Mouse (Mus musculus): ENCODE data around the gene Itgb6. TPM values are rescaled to one million over a fixed set of nuclear protein-coding genes. Genes with fewer than 3 reads are reported as not detected.

The Itgb6 gene
- total RNA-seq (2021), result under 1 TPM; 0.18 to 0.21 TPM
- long read RNA-seq, experiment 1, result 0 reads
- long read RNA-seq, experiment 2, result 0 reads

DNA sequence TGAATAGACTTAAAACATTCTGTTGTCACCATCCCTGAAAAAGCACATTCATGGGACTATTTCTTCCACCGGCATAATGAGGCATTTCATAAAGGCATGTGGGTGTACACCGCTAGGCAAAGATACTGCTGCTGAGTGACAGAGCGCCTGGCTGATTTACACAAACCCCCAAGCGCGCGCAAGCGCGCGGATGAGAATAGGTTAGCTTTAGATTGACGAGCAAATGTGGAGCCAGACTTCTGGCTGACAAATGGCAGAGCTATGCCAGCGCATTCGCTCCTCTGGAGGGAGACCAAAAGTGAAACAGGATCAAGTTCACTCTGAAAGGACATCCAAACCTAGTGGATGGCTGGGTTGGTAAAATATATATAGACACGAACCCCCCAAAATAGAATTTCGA is at the start of gene Itgb6:
Itgb6 (minus strand) TSS at position 130 of the 400 bp plus-strand sequence.
- peak; percentile 69 to 74 for DNase-seq (ENCODE audit: low spot score in 2 of 2)
- intact Hi-C loops (cut with DNase I), result loop anchor here (5.0 kb wide), 2 partner anchors 680 to 730 kb away; no protein-coding TSS in a partner anchor

DNA sequence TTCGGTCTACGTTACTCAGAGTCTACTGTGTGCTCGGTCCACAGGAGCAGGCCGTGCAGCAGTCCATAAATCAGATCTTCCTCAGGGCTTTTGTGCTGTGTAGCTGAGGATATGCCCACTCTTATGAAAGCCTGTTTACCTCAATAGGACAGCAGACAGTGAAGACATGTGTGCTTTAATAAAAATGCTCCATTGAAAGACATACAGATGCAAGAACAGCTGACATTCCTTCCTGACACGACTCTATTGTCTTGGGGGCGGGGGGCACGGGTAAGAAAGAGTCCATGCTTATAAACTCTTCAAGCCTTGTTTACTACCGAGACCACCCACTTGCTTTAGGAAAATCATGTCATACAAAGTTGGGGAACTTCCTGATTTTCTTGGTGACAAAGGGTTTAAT is 44.0 kb upstream of the Itgb6 start:
- intact Hi-C loops (cut with DNase I), result no loop called here
- DNase-seq (ENCODE audit: low spot score in 2 of 2), result no peak

DNA sequence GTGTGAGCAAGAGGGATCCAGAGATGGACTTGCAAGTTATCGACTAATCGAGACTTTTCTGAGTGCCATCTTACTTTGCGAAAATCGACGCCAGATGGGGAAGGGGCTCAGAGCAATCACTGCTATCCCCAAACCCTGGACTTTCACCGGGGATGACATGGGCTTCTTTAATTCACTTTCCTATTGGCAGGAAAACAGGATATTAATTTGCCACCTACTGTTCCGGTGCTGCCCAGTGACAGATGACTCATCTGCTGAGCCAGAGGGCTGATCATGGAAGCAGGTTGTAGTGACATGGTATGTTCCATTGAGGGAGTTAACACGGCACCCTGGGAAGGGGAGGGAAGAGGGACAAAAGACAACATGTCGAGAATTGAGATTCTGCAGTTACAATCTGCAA is 33.8 kb upstream of the Itgb6 start:
- intact Hi-C loops (cut with DNase I), result no loop called here
- no peak for DNase-seq (ENCODE audit: low spot score in 2 of 2)

DNA sequence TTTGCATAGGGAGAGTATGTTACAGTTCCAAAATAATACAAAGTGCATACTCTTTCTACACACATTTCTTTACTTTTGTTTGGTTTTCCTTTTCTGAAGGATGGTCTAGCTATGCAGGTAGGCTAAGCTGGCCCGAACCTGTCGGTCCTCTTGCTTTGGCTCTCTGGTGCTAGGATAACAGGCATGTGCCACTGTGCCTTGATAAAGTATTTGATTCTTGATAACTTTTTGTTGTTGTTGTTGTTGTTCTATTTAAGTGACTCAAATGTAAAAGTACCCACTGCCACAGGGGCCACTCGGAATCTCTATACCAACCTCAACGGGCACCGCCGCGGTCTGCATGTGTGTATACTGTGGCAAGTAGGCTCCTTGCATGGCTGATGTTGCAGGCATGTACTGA is 32.7 kb upstream of the Itgb6 start:
- intact Hi-C loops (cut with DNase I), result no loop called here
- DNase-seq (ENCODE audit: low spot score in 2 of 2), result no peak

DNA sequence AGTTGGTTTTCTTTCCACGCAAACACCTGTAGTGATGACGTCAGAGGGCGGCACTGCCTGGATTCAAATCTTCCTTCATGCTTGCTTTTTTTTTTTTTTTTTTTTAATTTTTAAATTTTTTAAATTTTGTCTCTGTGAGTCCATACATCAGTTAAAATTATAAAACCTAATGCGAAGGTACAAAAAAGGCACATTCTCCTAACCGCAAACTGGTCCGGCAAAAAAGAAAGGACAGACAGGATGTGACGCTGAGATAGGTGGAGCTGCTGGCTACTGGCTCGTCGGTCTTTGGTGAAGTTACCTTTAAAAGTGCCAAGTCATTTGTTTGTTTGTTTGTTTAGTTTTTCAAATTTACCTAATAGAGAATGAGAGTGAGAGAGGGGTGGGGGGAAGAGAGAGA is 28.8 kb upstream of the Itgb6 start:
- DNase-seq (ENCODE audit: low spot score in 2 of 2), result no peak
- intact Hi-C loops (cut with DNase I), result no loop called here

DNA sequence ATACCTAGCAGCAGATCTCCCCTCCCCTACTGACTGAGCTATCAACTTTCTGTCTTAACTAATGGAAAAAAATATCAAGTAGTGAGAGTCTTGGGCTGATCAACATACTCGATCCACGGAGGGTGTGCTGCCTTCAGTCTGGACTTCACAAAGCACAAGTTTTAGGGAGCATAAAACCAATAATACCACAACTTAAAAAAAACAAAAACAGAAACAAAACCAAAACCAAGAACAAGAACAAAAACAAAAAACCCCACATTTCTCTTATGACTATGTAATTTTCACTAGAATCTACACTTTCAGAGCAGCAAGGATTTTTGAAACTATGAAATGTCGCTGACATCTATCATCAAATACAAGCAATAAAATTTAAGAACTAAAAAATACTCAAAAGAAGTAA is 28.1 kb upstream of the Itgb6 start:
- intact Hi-C loops (cut with DNase I), result no loop called here
- no peak for DNase-seq (ENCODE audit: low spot score in 2 of 2)

DNA sequence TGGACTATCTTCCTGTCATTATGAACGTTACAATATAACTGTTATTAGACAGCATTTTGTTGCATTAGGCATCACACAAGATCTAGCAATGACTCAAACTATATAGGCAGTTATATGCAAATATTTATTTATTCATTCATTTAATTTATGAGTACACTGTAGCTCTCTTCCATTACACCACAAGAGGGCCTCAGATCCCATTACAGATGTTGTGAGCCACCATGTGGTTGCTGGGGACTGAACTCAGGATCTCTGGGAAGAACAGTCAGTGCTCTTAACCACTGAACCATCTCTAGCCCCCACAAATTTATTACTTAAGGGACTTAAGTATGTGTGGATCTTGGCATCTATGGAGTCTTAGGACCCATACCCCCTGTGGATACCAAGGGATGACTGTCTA is 26.1 kb upstream of the Itgb6 start:
- intact Hi-C loops (cut with DNase I), result no loop called here
- no peak for DNase-seq (ENCODE audit: low spot score in 2 of 2)

DNA sequence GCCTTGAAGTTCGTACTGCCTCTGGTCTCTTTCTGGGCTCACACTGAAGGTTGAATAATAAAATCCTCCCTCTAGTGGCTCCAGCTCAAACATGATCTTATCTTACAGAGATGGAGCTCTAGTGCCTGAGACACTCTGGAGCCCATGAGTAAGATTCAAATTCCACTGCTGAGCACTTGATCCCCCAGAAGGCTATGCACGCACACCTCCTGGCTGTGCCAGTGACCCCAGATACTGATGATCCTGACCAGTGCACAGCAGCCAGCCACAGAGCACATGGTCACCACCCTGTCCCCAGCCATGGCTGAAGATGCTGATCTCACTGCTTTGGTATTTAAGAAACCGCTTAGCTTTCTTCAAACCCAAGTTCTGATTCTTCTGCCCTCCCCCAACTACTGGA is 25.1 kb upstream of the Itgb6 start:
- intact Hi-C loops (cut with DNase I), result no loop called here
- no peak for DNase-seq (ENCODE audit: low spot score in 2 of 2)

DNA sequence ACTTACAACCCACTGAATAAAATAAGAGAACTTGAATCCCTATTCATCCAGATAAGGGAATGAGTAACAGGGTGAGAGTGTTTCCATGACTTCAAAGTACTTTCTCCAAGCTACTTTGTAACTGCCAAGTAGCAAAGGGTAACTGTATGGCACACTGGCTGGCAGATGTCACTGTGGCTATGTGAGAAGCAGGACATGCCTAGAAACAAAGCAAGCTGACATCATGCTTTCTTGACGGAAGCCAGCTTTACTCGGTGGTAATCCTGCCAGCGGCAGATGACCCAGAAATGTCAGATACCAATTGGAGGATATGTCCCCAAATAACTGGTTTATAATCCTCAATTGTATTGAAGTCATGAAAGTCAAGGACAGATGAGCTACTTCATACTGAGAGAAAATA is 22.2 kb upstream of the Itgb6 start:
- intact Hi-C loops (cut with DNase I), result no loop called here
- no peak for DNase-seq (ENCODE audit: low spot score in 2 of 2)

DNA sequence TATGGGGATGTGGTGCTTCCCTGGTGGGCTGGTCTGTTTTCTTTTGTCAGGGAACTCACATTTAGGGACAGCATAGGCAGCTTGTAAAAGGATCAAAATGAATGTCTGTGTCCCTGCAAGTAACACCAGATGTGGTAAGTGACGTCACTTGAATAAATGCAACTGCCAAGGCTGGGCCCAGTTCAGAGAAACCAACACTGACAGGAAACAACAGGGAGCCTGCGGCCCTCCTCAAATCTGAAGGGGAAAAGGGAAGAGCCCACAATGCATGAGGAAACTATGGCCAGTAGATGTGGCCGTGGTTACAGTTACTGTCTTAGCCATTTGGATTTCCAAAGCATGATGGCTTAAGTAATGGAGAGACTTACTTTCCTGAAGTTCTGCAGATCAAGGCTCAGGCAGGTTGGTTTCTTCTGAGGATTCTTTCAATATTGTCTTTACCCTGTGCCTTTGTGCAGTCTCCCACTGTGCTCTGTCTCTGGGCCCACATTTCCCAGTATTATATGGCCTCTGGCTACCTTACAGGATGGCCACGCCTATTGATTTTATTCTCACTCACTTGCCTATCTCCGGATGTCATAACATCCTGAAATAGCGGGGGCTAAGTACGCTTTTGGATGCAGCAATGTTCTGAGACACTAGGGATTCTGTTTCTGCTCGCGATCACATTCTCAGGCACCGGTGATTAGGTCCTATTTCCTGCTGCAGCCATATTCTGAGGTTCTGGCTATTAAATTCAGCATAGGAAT is 17.1 kb upstream of the Itgb6 start:
- intact Hi-C loops (cut with DNase I), result no loop called here
- no peak for DNase-seq (ENCODE audit: low spot score in 2 of 2)

DNA sequence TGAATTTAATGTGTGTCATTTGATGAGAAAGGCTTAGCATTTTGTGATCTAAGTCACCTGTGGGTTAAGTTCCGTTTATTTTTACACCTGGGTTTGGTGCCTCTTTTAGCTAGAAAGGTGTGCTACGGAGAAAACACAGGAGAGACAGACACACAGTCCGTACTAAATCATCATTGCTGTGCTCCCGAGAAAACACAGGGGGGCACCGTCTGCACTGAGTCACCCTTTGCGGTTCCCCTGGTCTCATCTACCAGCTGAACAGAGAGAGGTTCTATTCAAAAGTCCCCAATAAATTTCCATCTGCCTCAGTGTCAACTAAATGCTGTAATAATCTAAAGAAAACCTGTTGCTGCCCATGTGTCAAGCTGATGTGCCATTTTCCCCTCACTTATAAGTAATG is 8.5 kb upstream of the Itgb6 start:
- intact Hi-C loops (cut with DNase I), result no loop called here
- no peak for DNase-seq (ENCODE audit: low spot score in 2 of 2)

DNA sequence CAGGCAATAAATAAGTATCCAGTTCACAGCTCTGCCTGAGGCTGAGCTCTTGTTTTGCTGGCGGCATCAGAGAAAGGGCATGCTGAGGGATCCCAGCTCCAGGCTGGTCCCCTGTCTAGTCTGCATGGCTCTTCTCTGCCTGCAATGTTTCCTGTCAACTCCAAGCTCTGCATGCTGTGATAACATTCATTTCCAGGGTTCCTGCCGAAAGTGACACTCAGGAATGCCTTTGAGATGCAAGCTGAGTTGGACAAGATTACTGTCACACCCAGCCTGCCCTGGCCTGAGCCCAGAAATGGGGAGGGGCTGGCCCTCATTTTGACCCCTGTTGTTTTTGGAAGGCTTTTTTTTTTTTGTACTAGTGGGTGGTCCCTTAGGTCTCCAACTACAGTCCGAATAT is 7.6 kb upstream of the Itgb6 start:
- intact Hi-C loops (cut with DNase I), result no loop called here
- DNase-seq (ENCODE audit: low spot score in 2 of 2), result no peak

DNA sequence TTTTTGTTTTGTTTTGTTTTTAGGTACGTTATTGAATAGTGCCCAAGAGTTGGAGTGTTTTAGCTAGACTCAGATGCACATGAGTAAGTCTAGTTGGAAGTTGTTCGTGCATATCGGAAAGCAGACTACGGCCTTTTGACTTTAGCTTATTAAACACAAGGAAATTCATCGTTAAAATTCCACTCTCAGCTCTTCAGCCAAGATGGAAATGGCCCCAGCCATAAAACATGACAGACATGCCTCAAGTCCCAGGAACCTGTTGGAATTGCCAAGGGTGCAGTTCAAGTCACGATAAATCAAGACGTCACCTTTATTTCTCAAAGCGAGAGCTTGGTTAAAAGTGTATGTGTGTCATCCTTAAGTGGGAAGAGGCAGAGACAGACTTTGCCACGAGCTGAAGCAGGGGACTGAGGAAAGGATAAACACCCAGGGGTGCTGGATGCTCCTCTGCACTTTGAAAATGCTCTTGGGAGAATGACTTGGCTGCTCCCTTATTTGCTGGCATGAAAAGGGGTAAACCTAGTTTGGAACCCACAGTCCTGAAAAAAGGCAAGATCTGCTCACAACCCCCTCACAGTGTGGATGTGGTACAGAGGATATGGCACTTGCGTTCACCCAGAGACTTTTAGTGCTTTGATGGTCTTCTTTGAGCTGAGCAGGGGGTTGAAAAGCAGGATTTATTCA is 6.6 kb upstream of the Itgb6 start:
- intact Hi-C loops (cut with DNase I), result no loop called here
- no peak for DNase-seq (ENCODE audit: low spot score in 2 of 2)

DNA sequence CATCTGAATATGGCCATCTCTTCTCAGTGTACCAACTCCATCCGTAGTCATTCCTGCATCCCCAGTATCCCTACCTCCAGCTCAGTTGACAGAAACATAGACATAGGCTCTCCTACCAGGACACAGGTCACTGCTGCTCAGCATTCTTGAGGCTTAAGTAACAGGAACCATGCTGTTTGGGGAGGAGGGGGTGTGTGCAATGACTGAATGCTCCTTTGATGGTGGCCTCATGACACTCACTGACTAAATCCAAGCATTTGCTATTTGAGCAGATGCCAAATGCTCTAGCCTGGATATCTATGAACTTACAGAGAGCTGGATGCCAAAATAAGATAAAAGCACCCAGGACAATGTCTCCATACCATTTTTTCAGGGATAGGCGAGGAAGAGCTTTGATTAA is 2.2 kb upstream of the Itgb6 start:
- DNase-seq (ENCODE audit: low spot score in 2 of 2), result no peak
- intact Hi-C loops (cut with DNase I), result loop anchor here (5.0 kb wide), 2 partner anchors 678 to 728 kb away; no protein-coding TSS in a partner anchor

DNA sequence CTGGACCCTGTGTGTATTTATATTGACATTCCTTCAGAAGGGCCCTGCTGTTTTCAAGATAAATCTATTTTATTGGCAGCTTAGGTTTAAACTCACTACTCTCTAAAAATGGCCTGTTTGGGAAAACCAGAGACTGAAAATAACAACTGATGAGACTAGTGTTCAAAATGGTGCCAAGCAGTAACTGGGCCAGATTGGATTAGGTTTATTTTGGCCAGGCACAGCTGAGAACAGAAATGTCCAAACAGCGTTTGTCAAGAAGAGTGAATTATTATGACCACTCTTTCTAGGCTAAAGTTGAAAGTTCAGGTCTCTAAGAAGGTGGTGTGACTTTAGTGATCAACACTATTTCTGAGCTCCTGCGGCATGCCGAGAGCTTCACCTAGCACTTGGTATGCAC is 524 bp upstream of the Itgb6 start:
- intact Hi-C loops (cut with DNase I), result loop anchor here (5.0 kb wide), 2 partner anchors 679 to 729 kb away; no protein-coding TSS in a partner anchor
- no peak for DNase-seq (ENCODE audit: low spot score in 2 of 2)

DNA sequence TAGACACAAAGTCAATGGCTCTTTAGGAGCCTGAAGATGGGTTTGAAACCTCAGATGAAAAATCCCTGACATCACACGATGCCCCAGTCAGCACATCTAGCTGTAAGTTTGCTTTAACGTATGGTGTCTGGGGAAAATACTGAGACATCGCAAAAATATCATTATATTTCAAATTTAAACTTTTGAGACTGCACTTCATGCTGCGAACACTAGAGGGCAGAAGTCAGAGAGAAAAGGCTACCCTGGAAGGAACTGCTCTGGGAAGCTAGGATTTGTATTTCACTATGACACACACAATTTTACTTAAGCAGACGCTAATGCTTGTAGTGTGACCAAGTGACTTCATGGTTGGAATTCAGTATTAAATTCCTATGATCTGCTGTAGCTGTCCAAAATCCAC is 1.5 kb downstream of the Itgb6 start:
- intact Hi-C loops (cut with DNase I), result loop anchor here (5.0 kb wide), 2 partner anchors 681 to 731 kb away; no protein-coding TSS in a partner anchor
- DNase-seq (ENCODE audit: low spot score in 2 of 2), result peak; percentile 29 to 60

DNA sequence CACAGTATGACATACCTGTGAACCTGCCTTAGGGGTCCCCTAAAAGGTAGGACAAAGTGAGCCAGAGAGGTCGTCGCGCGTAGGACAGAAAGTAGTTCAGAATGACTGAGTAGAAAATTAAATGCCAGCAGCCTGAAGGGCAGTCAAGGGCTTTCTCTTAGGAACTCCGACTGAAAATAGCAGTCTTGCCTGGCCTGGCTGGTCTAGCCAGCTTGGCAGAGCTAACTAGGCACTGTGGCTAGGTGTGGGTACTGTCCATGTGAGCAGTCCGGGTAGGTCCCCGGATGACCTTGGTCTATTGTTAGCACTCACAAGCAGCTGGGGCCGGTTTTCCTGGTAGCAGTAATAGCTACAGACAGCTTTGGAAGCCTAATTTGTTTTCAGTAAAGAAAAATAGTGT is 2.2 kb downstream of the Itgb6 start:
- DNase-seq (ENCODE audit: low spot score in 2 of 2), result no peak
- intact Hi-C loops (cut with DNase I), result loop anchor here (5.0 kb wide), 2 partner anchors 682 to 732 kb away; no protein-coding TSS in a partner anchor

DNA sequence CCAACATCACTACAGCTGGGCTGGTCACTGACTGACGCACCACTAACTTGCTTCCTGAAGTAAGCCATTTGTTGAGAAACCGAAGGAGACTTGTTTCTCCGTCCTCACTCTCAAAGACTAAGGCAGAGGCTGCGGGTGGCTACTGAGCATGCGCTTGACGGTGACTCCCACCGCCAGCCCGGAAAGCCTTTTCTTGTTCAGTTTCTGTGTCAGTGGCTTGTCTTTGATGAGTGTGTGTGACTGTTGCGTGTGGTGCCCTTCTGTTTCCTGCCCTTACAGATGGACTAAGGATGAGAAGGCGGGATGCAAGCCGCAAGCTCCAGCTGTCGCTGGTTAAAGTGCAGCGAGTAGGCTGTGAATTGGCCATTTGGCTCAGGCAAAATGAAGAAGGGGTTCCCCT is 5.1 kb downstream of the Itgb6 start:
- peak; percentile 45 to 46 for DNase-seq (ENCODE audit: low spot score in 2 of 2)
- intact Hi-C loops (cut with DNase I), result no loop called here

DNA sequence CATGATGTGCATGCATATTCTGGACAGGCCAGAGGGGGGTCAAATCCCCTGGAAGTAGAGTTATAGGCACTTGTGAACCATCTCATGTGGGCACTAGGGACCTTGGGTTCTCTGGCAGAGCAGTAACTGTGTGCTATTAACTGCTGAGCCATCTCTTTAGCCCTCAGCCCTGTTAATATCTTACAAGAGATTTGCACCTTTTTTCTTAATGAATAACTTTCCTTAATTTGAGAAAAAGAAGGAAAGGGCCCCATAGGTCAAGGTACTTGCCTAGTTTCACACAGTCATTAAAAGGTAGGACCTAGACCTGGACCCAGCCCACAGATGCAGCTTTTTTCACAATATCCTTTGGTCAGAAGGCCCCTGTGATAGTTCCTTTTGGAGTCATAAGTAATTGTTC is 5.9 kb downstream of the Itgb6 start:
- intact Hi-C loops (cut with DNase I), result no loop called here
- no peak for DNase-seq (ENCODE audit: low spot score in 2 of 2)

DNA sequence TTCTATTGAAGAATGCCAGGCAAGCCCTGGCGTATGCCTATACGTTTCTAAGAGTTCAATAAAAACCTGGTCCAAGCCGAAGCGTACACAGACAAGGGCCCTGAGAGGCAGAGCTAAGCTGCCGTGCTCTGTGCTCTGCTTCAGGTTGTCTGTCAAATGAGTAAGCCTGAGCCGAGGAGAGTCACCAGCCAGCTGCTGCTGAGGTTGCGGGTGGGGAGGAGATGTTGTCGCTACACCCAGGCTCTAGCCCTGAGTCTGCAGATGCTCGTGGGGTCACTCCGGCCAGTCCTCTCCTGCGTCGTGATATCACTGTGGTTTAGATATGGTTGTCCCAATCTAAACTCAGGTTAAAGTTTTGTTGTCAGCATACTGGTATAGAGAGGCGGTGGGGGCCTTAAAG is 6.7 kb downstream of the Itgb6 start:
- DNase-seq (ENCODE audit: low spot score in 2 of 2), result no peak
- intact Hi-C loops (cut with DNase I), result no loop called here

DNA sequence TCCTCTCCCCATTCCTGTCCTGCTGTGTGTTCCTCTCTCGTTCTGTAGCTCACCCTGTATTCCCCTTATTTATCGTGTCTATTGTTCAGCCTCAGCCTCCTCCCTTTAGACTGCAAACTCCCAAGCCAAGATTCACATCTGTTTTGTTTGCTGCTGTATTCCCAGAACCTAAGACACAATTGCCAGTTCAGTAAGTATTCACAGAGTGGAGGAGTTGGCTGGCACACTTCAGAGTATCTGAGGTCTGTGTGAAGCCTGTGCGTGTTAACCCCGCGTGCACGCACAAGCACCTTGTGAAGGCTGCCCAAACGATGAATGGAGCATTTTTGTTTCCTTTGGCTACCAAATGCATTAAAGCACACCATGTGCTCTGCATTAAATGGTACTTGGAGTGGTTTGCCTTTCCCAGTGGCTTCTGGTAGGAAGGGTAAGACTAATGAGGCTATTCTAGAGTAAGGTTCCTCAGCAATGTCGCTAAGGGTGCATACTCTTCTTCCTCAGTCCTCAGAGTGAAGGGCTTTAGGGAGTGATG is 7.4 kb downstream of the Itgb6 start:
- intact Hi-C loops (cut with DNase I), result no loop called here
- DNase-seq (ENCODE audit: low spot score in 2 of 2), result no peak

Measured in left cerebral cortex, postnatal 14 days (tissue).